Mouse (Mus musculus) stomach, postnatal 0 days (tissue): ENCODE data around the gene Zdhhc18. TPM values are rescaled to one million over a fixed set of nuclear protein-coding genes. Genes with fewer than 3 reads are reported as not detected.

ENCODE experiments used
- ATAC-seq: fragments of 200-750 bp; cut with Nextera tagmentation; 2 replicates; pipeline ENCODE4 v1.8.0; 2017; ENCODE audit not compliant: low FRiP score, low TSS enrichment
- DNase-seq: peaks from one replicate; pipeline ENCODE4 v3.0.0-alpha.2; 2016; ENCODE audit warnings: low spot score
- H3K27ac ChIP-seq: fragments of 300-500 bp; sonication (generic); replicated peaks from 2 replicates; pipeline ENCODE4 v1.5.1; 2014; ENCODE audit warnings: mild to moderate bottlenecking, control low read depth
- H3K27me3 ChIP-seq: fragments of 300-500 bp; sonication (generic); 2 replicates; pipeline ENCODE4 v1.6.1; 2014; ENCODE audit warnings: low read length; ENCODE audit not compliant: control insufficient read depth, insufficient read depth
- H3K36me3 ChIP-seq: fragments of 300-500 bp; sonication (generic); 2 replicates; pipeline ENCODE4 v1.6.1; 2014; ENCODE audit warnings: low read length, mixed read lengths; ENCODE audit not compliant: control insufficient read depth, insufficient read depth
- H3K4me1 ChIP-seq: fragments of 300-500 bp; sonication (generic); replicated peaks from 2 replicates; pipeline ENCODE4 v1.6.1; 2014; ENCODE audit warnings: antibody characterized with exemption; ENCODE audit not compliant: control insufficient read depth, insufficient read depth
- H3K4me2 ChIP-seq: fragments of 300-500 bp; sonication (generic); replicated peaks from 2 replicates; pipeline ENCODE4 v1.6.1; 2014; ENCODE audit warnings: low read depth, mild to moderate bottlenecking, control low read depth, moderate library complexity
- H3K4me3 ChIP-seq: fragments of 300-500 bp; sonication (generic); 2 replicates; pipeline ENCODE4 v1.5.1; 2014; ENCODE audit warnings: low read depth, low read length, control low read depth
- H3K9ac ChIP-seq: fragments of 300-500 bp; sonication (generic); 2 replicates; pipeline ENCODE4 v1.6.1; 2014; ENCODE audit warnings: mild to moderate bottlenecking, low read length, control low read depth, mixed read lengths
- H3K9me3 ChIP-seq: fragments of 300-500 bp; sonication (generic); 2 replicates; pipeline ENCODE4 v1.6.1; 2016; ENCODE audit warnings: low read length; ENCODE audit not compliant: control insufficient read depth
- CTCF ChIP-seq: IDR thresholded peaks from 2 replicates; pipeline ENCODE4 v1.5.1; 2016; ENCODE audit warnings: antibody characterized with exemption, low read depth, mild to moderate bottlenecking, moderate library complexity
- EP300 ChIP-seq: optimal IDR thresholded peaks from 2 replicates; pipeline ENCODE3; 2016; ENCODE audit warnings: antibody characterized with exemption
- WGBS: fragments of 180-500 bp; shearing (Covaris S2); extraction: QIAGEN DNeasy Blood & Tissue Kit; methylation state at CpG from one replicate; pipeline ENCODE4 v1.1.7; 2014; 5-methylcytosine and 5-hydroxymethylcytosine counted together
- polyA plus RNA-seq: library from polyadenylated mRNA; unstranded; fragments of >200 nt; fragmentation: Nextera tagmentation; extraction: Ambion mirVana; gene quantifications from 2 replicates; pipeline ENCODE4 v1.2.1, GENCODE M21; 2015

The Zdhhc18 gene
- polyA plus RNA-seq, 1 experiment from 2014 or later: 1.6 TPM

- peak overlapping the region; percentile 51 for H3K4me2 ChIP-seq
- peak overlapping the region; percentile 96 for H3K27ac ChIP-seq
- no peaks in the 10 kb centered on the region for H3K27me3 ChIP-seq
- DNase-seq (peak; percentile 69), ATAC-seq (peak; percentile 74)
- peaks cover 5% of the 10 kb centered on the region; the same call in 1 of the 2 replicates for H3K36me3 ChIP-seq
- H3K9me3 ChIP-seq: no peaks in the 10 kb centered on the region
- no peak for TF ChIP-seq CTCF
- peak; percentile 44 for TF ChIP-seq EP300
- H3K9ac ChIP-seq: peak overlapping the region; percentile 59
- 10% methylated on average over 10 of the region's 10 CpGs for WGBS
- peaks cover 5% of the 10 kb centered on the region for H3K4me1 ChIP-seq
- peak overlapping the region; percentile 32 for H3K4me3 ChIP-seq
Measured at GRCm38 (mm10) chr4:133660193-133661155, 10.5 kb upstream of the Zdhhc18 start.

- Histone ChIP-seq H3K4me2 (peak overlapping the region; percentile 51), H3K36me3 (peaks cover 2% of the 10 kb centered on the region; the same call in 1 of the 2 replicates), H3K9ac (peak overlapping the region; percentile 59), H3K4me1 (peaks cover 5% of the 10 kb centered on the region), H3K27ac (peak overlapping the region; percentile 96), H3K9me3 (no peaks in the 10 kb centered on the region), H3K27me3 (no peaks in the 10 kb centered on the region), H3K4me3 (peak overlapping the region; percentile 32)
- WGBS: 7% methylated on average over 15 of the region's 15 CpGs
- peak; percentile 46 for ATAC-seq
- TF ChIP-seq EP300 (no peak), CTCF (no peak)
- DNase-seq: no peak
Measured at GRCm38 (mm10) chr4:133659497-133660192, 9.7 kb upstream of the Zdhhc18 start.

DNA sequence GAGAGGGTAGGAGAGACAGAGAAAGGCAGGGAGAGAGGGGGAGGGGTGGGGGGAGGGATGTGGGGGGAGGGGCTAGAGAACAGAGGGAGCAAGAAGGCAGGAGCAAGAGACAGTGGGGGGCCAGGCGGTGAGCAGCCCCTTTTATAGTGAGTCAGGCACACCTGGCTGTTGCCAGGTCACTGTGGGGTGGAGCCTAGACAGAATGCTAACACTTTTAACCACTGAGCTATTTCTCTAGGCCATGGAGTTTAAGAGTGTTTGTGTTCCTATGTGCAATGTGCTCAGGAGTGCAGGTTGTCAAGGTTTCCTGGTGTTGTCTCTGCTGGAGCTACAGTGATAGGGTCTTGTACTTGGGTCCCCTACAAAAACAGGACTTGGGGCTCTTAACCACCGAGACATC is 8.8 kb upstream of the Zdhhc18 start:
- H3K4me2 ChIP-seq: no peak overlapping the region
- peak overlapping the region; percentile 35; the same call in 1 of the 2 replicates for H3K27ac ChIP-seq
- no peak overlapping the region for H3K4me3 ChIP-seq
- H3K4me1 ChIP-seq: peaks cover 5% of the 10 kb centered on the region
- WGBS: 42% methylated on average over 2 of the region's 2 CpGs
- ATAC-seq (no peak), DNase-seq (no peak)
- no peak overlapping the region for H3K9ac ChIP-seq
- TF ChIP-seq CTCF (no peak), EP300 (no peak)
- no peaks in the 10 kb centered on the region for H3K9me3 ChIP-seq
- no peaks in the 10 kb centered on the region for H3K36me3 ChIP-seq
- no peaks in the 10 kb centered on the region for H3K27me3 ChIP-seq

GRCm38 (mm10) chr4:133657829-133658458 is 8.0 kb upstream of the Zdhhc18 start:
- H3K36me3 ChIP-seq: no peaks in the 10 kb centered on the region
- no peak for TF ChIP-seq CTCF
- no peak for TF ChIP-seq EP300
- no peaks in the 10 kb centered on the region for H3K9me3 ChIP-seq
- H3K4me1 ChIP-seq: peaks cover 5% of the 10 kb centered on the region
- no peak overlapping the region for H3K4me2 ChIP-seq
- 39% methylated on average over 5 of the region's 5 CpGs for WGBS
- no peak overlapping the region for H3K9ac ChIP-seq
- DNase-seq (no peak), ATAC-seq (no peak)
- H3K4me3 ChIP-seq: no peak overlapping the region
- no peak overlapping the region for H3K27ac ChIP-seq
- no peaks in the 10 kb centered on the region for H3K27me3 ChIP-seq

GRCm38 (mm10) chr4:133656997-133657396 is 7.0 kb upstream of the Zdhhc18 start:
- no peak overlapping the region for H3K9ac ChIP-seq
- WGBS: 19% methylated on average over 4 of the region's 4 CpGs
- H3K27me3 ChIP-seq: no peaks in the 10 kb centered on the region
- ATAC-seq: no peak
- no peak for TF ChIP-seq CTCF
- TF ChIP-seq EP300: no peak
- H3K9me3 ChIP-seq: no peaks in the 10 kb centered on the region
- no peak overlapping the region for H3K4me3 ChIP-seq
- H3K4me1 ChIP-seq: peaks cover 5% of the 10 kb centered on the region
- no peak overlapping the region for H3K27ac ChIP-seq
- H3K4me2 ChIP-seq: no peak overlapping the region
- H3K36me3 ChIP-seq: no peaks in the 10 kb centered on the region
- DNase-seq: no peak
